Mouse (Mus musculus) MEL (cell line): ENCODE measurements around the gene Gm48551. TPM values are rescaled to one million over a fixed set of nuclear protein-coding genes. Genes with fewer than 3 reads are reported as not detected.

ENCODE experiments used
- DNase-seq: peaks from one replicate; pipeline ENCODE4 v3.0.0; 2011; ENCODE audit warnings: low read depth, low spot score
- H3K27ac ChIP-seq: 2 replicates; pipeline ENCODE4 v1.5.1; 2012; ENCODE audit warnings: low read depth, mild to moderate bottlenecking, control low read depth, low read length, moderate library complexity; ENCODE audit not compliant: control insufficient read depth
- H3K27me3 ChIP-seq, 2 experiments: fragments of 150-350 bp in 1 of 2; sonication (generic) in 1 of 2; 2 replicates each; pipeline ENCODE4 v1.6.1; 2012; ENCODE audit warnings: low read length in 2 of 2, mild to moderate bottlenecking in 2 of 2, improper control_type of control experiment in 1 of 2, moderate library complexity in 1 of 2; ENCODE audit not compliant: insufficient read depth in 2 of 2, control insufficient read depth in 1 of 2
- H3K36me3 ChIP-seq, 2 experiments: 2 replicates each; pipeline ENCODE4 v1.6.1; 2012 to 2014; ENCODE audit warnings: low read length in 2 of 2, improper control_type of control experiment in 1 of 2, inconsistent platforms in 1 of 2, mild to moderate bottlenecking in 1 of 2; ENCODE audit not compliant: insufficient read depth in 2 of 2, control insufficient read depth in 1 of 2
- H3K4me1 ChIP-seq, 2 experiments: fragments of 150-350 bp in 1 of 2; sonication (generic) in 1 of 2; 2 replicates each; pipeline ENCODE4 v1.6.1; 2012; ENCODE audit warnings: low read length in 2 of 2, improper control_type of control experiment in 1 of 2, mild to moderate bottlenecking in 1 of 2; ENCODE audit not compliant: insufficient read depth in 2 of 2, control insufficient read depth in 1 of 2
- H3K4me3 ChIP-seq, 2 experiments: fragments of 150-350 bp in 1 of 2; sonication (generic) in 1 of 2; 2 replicates each; pipeline ENCODE4 v1.5.1; 2012; ENCODE audit warnings: low read depth in 2 of 2, low read length in 2 of 2, mild to moderate bottlenecking in 2 of 2, moderate library complexity in 2 of 2, control low read depth in 1 of 2, improper control_type of control experiment in 1 of 2; ENCODE audit not compliant: control insufficient read depth in 1 of 2, insufficient read depth in 1 of 2
- H3K79me2 ChIP-seq: 2 replicates; pipeline ENCODE4 v1.6.1; 2012; ENCODE audit warnings: mild to moderate bottlenecking, low read length, moderate library complexity; ENCODE audit not compliant: control insufficient read depth, poor library complexity, insufficient read depth
- H3K9ac ChIP-seq: 2 replicates; pipeline ENCODE4 v1.6.1; 2012; ENCODE audit warnings: low read depth, mild to moderate bottlenecking, control low read depth, low read length, moderate library complexity; ENCODE audit not compliant: control insufficient read depth, poor library complexity, severe bottlenecking
- H3K9me3 ChIP-seq: fragments of 150-350 bp; sonication (generic); replicated peaks from 2 replicates; pipeline ENCODE4 v1.6.1; 2012; ENCODE audit warnings: mild to moderate bottlenecking, low read length, improper control_type of control experiment, moderate library complexity; ENCODE audit not compliant: insufficient read depth
- CHD1 ChIP-seq: IDR thresholded peaks from 2 replicates; pipeline ENCODE4 v1.6.1; 2012; ENCODE audit warnings: low read depth, mild to moderate bottlenecking, inconsistent platforms, low read length, improper control_type of control experiment
- CHD2 ChIP-seq: IDR thresholded peaks from 2 replicates; pipeline ENCODE4 v1.6.1; 2011; ENCODE audit warnings: low read length, improper control_type of control experiment
- CTCF ChIP-seq, 3 experiments: IDR thresholded peaks in 2 of 3; conservative IDR thresholded peaks in 1 of 3; 2 replicates each; pipeline ENCODE4 v1.5.1; 2011 to 2012; ENCODE audit warnings: low read length in 3 of 3, low read depth in 2 of 3, mild to moderate bottlenecking in 2 of 3, improper control_type of control experiment in 1 of 3, inconsistent platforms in 1 of 3, mixed read lengths in 1 of 3, moderate library complexity in 1 of 3; ENCODE audit not compliant: control insufficient read depth in 1 of 3, insufficient read depth in 1 of 3, poor library complexity in 1 of 3, severe bottlenecking in 1 of 3
- ELF1 ChIP-seq: IDR thresholded peaks from 2 replicates; pipeline ENCODE4 v1.6.1; 2014; ENCODE audit warnings: low read depth, mild to moderate bottlenecking, inconsistent platforms, low read length, improper control_type of control experiment, moderate library complexity
- EP300 ChIP-seq, 2 experiments: IDR thresholded peaks; 2 replicates each; pipeline ENCODE4 v1.6.1; 2011; ENCODE audit warnings: improper control_type of control experiment in 2 of 2, low read length in 2 of 2, low read depth in 1 of 2, mild to moderate bottlenecking in 1 of 2
- GABPA ChIP-seq: IDR thresholded peaks from 2 replicates; pipeline ENCODE4 v1.6.1; 2012; ENCODE audit warnings: low read depth, mild to moderate bottlenecking, inconsistent platforms, low read length, improper control_type of control experiment, moderate library complexity
- GATA1 ChIP-seq: IDR thresholded peaks from 2 replicates; pipeline ENCODE4 v1.6.1; 2011; ENCODE audit warnings: low read depth, low read length, improper control_type of control experiment
- HCFC1 ChIP-seq: IDR thresholded peaks from 2 replicates; pipeline ENCODE4 v1.6.1; 2012; ENCODE audit warnings: low read depth, mild to moderate bottlenecking, inconsistent platforms, low read length, improper control_type of control experiment, moderate library complexity
- JUND ChIP-seq: IDR thresholded peaks from 2 replicates; pipeline ENCODE4 v1.6.1; 2011; ENCODE audit warnings: low read depth, mild to moderate bottlenecking, improper control_type of control experiment, low read length
- KAT2A ChIP-seq: conservative IDR thresholded peaks from 2 replicates; pipeline ENCODE4 v1.6.1; 2012; ENCODE audit warnings: low read depth, low read length, improper control_type of control experiment, inconsistent platforms
- MAFK ChIP-seq: IDR thresholded peaks from 2 replicates; pipeline ENCODE4 v1.6.1; 2011; ENCODE audit warnings: low read depth, mild to moderate bottlenecking, low read length, improper control_type of control experiment, borderline replicate concordance
- MAX ChIP-seq: IDR thresholded peaks from 2 replicates; pipeline ENCODE4 v1.6.1; 2011; ENCODE audit warnings: low read length, improper control_type of control experiment
- MAZ ChIP-seq: IDR thresholded peaks from 2 replicates; pipeline ENCODE4 v1.6.1; 2012; ENCODE audit warnings: low read depth, mild to moderate bottlenecking, inconsistent platforms, low read length, improper control_type of control experiment
- MEF2A ChIP-seq: IDR thresholded peaks from 2 replicates; pipeline ENCODE4 v1.6.1; 2014; ENCODE audit warnings: low read depth, mild to moderate bottlenecking, inconsistent platforms, low read length, improper control_type of control experiment; ENCODE audit not compliant: poor library complexity, insufficient replicate concordance, severe bottlenecking; ENCODE audit errors: extremely low read depth
- MXI1 ChIP-seq: IDR thresholded peaks from 2 replicates; pipeline ENCODE4 v1.6.1; 2011; ENCODE audit warnings: mild to moderate bottlenecking, low read depth, low read length, improper control_type of control experiment
- MYB ChIP-seq: IDR thresholded peaks from 2 replicates; pipeline ENCODE4 v1.6.1; 2011; ENCODE audit warnings: mild to moderate bottlenecking, low read depth, low read length, improper control_type of control experiment
- MYC ChIP-seq: IDR thresholded peaks from 2 replicates; pipeline ENCODE4 v1.6.1; 2011; ENCODE audit warnings: low read depth, mild to moderate bottlenecking, low read length, improper control_type of control experiment, moderate library complexity
- NELFE ChIP-seq: IDR thresholded peaks from 2 replicates; pipeline ENCODE4 v1.6.1; 2011; ENCODE audit warnings: low read depth, low read length, improper control_type of control experiment
- NRF1 ChIP-seq: IDR thresholded peaks from 2 replicates; pipeline ENCODE4 v1.6.1; 2014; ENCODE audit warnings: low read depth, mild to moderate bottlenecking, inconsistent platforms, low read length, improper control_type of control experiment, moderate library complexity; ENCODE audit not compliant: poor library complexity, insufficient read depth, severe bottlenecking
- POLR2A ChIP-seq, 2 experiments: IDR thresholded peaks; 2 replicates each; pipeline ENCODE4 v1.6.1; 2011 to 2012; ENCODE audit warnings: low read length in 2 of 2, mild to moderate bottlenecking in 2 of 2, control low read depth in 1 of 2, improper control_type of control experiment in 1 of 2, low read depth in 1 of 2, moderate library complexity in 1 of 2; ENCODE audit not compliant: control insufficient read depth in 1 of 2, insufficient read depth in 1 of 2, poor library complexity in 1 of 2
- POLR2AphosphoS2 ChIP-seq: IDR thresholded peaks from 2 replicates; pipeline ENCODE4 v1.6.1; 2011; ENCODE audit warnings: low read length, improper control_type of control experiment
- POLR2AphosphoS5 ChIP-seq: IDR thresholded peaks from 2 replicates; pipeline ENCODE4 v1.6.1; 2012; ENCODE audit warnings: low read depth, borderline replicate concordance, mild to moderate bottlenecking, inconsistent platforms, low read length, moderate library complexity, mixed read lengths
- RAD21 ChIP-seq: IDR thresholded peaks from 2 replicates; pipeline ENCODE4 v1.6.1; 2011; ENCODE audit warnings: mild to moderate bottlenecking, low read depth, low read length, improper control_type of control experiment
- RCOR1 ChIP-seq: IDR thresholded peaks from 2 replicates; pipeline ENCODE4 v1.6.1; 2012; ENCODE audit warnings: low read depth, mild to moderate bottlenecking, inconsistent platforms, low read length, improper control_type of control experiment
- SIN3A ChIP-seq: IDR thresholded peaks from 2 replicates; pipeline ENCODE4 v1.6.1; 2012; ENCODE audit warnings: low read length, improper control_type of control experiment, inconsistent platforms
- SMC3 ChIP-seq: IDR thresholded peaks from 2 replicates; pipeline ENCODE4 v1.6.1; 2011; ENCODE audit warnings: low read depth, low read length, improper control_type of control experiment
- TAL1 ChIP-seq: IDR thresholded peaks from 2 replicates; pipeline ENCODE4 v1.6.1; 2012; ENCODE audit warnings: mild to moderate bottlenecking, inconsistent platforms, low read length, moderate library complexity, mixed read lengths
- TBP ChIP-seq: IDR thresholded peaks from 2 replicates; pipeline ENCODE4 v1.8.0; 2011; ENCODE audit warnings: low read depth, low read length, improper control_type of control experiment
- TCF12 ChIP-seq: IDR thresholded peaks from 2 replicates; pipeline ENCODE4 v1.6.1; 2014; ENCODE audit warnings: low read depth, mild to moderate bottlenecking, inconsistent platforms, low read length, improper control_type of control experiment, moderate library complexity
- UBTF ChIP-seq: IDR thresholded peaks from 2 replicates; pipeline ENCODE4 v1.6.1; 2012; ENCODE audit warnings: low read depth, mild to moderate bottlenecking, inconsistent platforms, low read length, improper control_type of control experiment, moderate library complexity, borderline replicate concordance; ENCODE audit not compliant: insufficient read depth
- USF1 ChIP-seq: IDR thresholded peaks from 2 replicates; pipeline ENCODE4 v1.6.1; 2014; ENCODE audit warnings: low read depth, mild to moderate bottlenecking, inconsistent platforms, low read length, improper control_type of control experiment, moderate library complexity
- USF2 ChIP-seq, 2 experiments: IDR thresholded peaks; 2 replicates each; pipeline ENCODE4 v1.6.1; 2011 to 2012; ENCODE audit warnings: improper control_type of control experiment in 2 of 2, low read length in 2 of 2, borderline replicate concordance in 1 of 2, inconsistent platforms in 1 of 2, low read depth in 1 of 2, mild to moderate bottlenecking in 1 of 2; ENCODE audit not compliant: insufficient read depth in 1 of 2
- ZC3H11A ChIP-seq: IDR thresholded peaks from 2 replicates; pipeline ENCODE4 v1.6.1; 2012; ENCODE audit warnings: low read depth, mild to moderate bottlenecking, inconsistent platforms, low read length, improper control_type of control experiment
- ZKSCAN1 ChIP-seq: IDR thresholded peaks from 2 replicates; pipeline ENCODE4 v1.6.1; 2012; ENCODE audit warnings: low read depth, mild to moderate bottlenecking, inconsistent platforms, low read length, improper control_type of control experiment, moderate library complexity
- ZMIZ1 ChIP-seq: IDR thresholded peaks from 2 replicates; pipeline ENCODE4 v1.6.1; 2012; ENCODE audit warnings: low read depth, mild to moderate bottlenecking, inconsistent platforms, low read length, improper control_type of control experiment, moderate library complexity
- ZNF384 ChIP-seq: IDR thresholded peaks from 2 replicates; pipeline ENCODE4 v1.6.1; 2012; ENCODE audit warnings: low read depth, mild to moderate bottlenecking, inconsistent platforms, low read length, improper control_type of control experiment
- polyA plus RNA-seq, 2 experiments: library from polyadenylated mRNA; stranded (reverse) in 1 of 2; unstranded in 1 of 2; fragments of >175 nt in 1 of 2; fragments of >200 nt in 1 of 2; gene quantifications; 2 replicates each; pipeline versions ENCODE4 v1.2.1 to v1.2.4; 2012; ENCODE audit warnings: low replicate concordance in 2 of 2, low read depth in 1 of 2; ENCODE audit not compliant: insufficient read length in 2 of 2, insufficient read depth in 1 of 2, missing spikeins in 1 of 2
- total RNA-seq: library from RNA; depleted of rRNA; stranded (reverse); fragments of 300-350 nt; gene quantifications from 2 replicates; pipeline ENCODE4 v1.2.3, GENCODE M21; 2012

The Gm48551 gene
- total and polyA plus RNA-seq, 3 experiments, result 0.62 to 2.6 TPM; not detected in 1

DNA sequence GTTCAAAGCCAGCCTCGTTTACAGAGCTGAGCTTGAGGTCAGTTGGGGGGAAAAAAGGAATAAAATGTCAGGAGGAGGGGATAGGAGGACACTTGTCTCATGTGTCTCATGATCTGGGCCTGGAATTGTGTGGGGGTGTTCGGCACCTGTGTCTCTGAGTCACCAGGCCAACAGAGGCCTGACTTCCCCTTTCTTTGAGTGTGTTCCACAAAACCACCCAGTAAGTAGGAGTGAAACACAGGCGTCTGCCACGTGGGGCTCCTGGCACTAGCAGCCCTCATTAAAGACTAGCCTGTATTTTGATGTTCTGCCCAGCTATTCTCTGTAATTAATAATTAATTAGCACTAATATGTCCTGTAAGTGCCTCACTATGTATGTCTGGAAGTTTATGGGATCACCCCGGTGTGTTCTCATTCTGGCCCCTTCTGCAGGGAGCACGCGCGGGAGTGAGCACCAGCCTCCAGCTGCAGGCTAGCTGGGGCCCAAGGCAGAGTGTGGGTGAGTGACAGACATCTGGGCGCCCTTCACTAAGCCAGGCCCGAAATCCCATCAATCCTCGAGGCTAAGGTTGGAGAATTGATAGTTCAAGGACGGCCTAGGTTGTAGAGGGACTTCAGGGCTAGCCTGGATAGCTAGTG lies 27.8 kb upstream of the Gm48551 start:
- Histone ChIP-seq H3K36me3 (peaks cover 0 to 21% of the 10 kb centered on the region in 2 experiments; a peak in 3 of 4 replicates), H3K27ac (peak overlapping the region; percentile 96), H3K4me1 (peaks cover 3 to 29% of the 10 kb centered on the region in 2 experiments; a peak in 3 of 4 replicates), H3K4me3 (peak overlapping the region; percentile 62 to 68), H3K9ac (peak overlapping the region; percentile 84), H3K79me2 (peaks cover 27% of the 10 kb centered on the region), H3K27me3 (no peaks in the 10 kb centered on the region), H3K9me3 (no peaks in the 10 kb centered on the region)
- peak; percentile 94 for DNase-seq
- no peak for TF ChIP-seq MAFK
- peak; percentile 98 for TF ChIP-seq MAX
- TF ChIP-seq RAD21, result no peak
- TF ChIP-seq MXI1, result peak; percentile 98
- TF ChIP-seq JUND, result 0 out of 2 replicates have a peak, but pooled peaks have one; percentile 21
- peak; percentile 14; the same call in 1 of the 2 replicates for TF ChIP-seq ZMIZ1
- no peak; a peak in 1 of 4 replicates for TF ChIP-seq USF2 (IDR thresholded peaks at IDR 0.05; ENCODE audit: borderline replicate concordance in 1 of 2, insufficient read depth in 1 of 2, low read depth in 1 of 2, low read length in 2 of 2)
- peak; percentile 99 for TF ChIP-seq MYC
- peak; percentile 54 to 81; a peak in 3 of 4 replicates for TF ChIP-seq POLR2A (IDR thresholded peaks at IDR 0.05; ENCODE audit: control insufficient read depth in 1 of 2, insufficient read depth in 1 of 2, low read depth in 1 of 2, low read length in 2 of 2, poor library complexity in 1 of 2)
- TF ChIP-seq MEF2A, result no peak
- TF ChIP-seq ELF1, result 0 out of 2 replicates have a peak, but pooled peaks have one; percentile 26
- peak; percentile 93 for TF ChIP-seq SIN3A
- peak; percentile 59 for TF ChIP-seq TCF12
- TF ChIP-seq UBTF, result 0 out of 2 replicates have a peak, but pooled peaks have one; percentile 47
- TF ChIP-seq POLR2AphosphoS5, result no peak; the same call in 1 of the 2 replicates
- peak; percentile 44 for TF ChIP-seq NELFE
- peak; percentile 89 for TF ChIP-seq TBP
- TF ChIP-seq POLR2AphosphoS2, result peak; percentile 28; the same call in 1 of the 2 replicates
- TF ChIP-seq CHD1, result no peak
- TF ChIP-seq KAT2A, result no peak
- no peak for TF ChIP-seq ZKSCAN1
- no peak for TF ChIP-seq MYB
- TF ChIP-seq ZC3H11A, result no peak
- TF ChIP-seq GATA1, result no peak
- peak; percentile 54 for TF ChIP-seq HCFC1
- no peak for TF ChIP-seq CTCF (IDR thresholded peaks at IDR 0.05 in 2 of 3, conservative IDR thresholded peaks at IDR 0.05 in 1 of 3; ENCODE audit: control insufficient read depth in 1 of 3, insufficient read depth in 1 of 3, low read depth in 2 of 3, low read length in 3 of 3, poor library complexity in 1 of 3, severe bottlenecking in 1 of 3)
- TF ChIP-seq EP300 (IDR thresholded peaks at IDR 0.05; ENCODE audit: low read depth in 1 of 2, low read length in 2 of 2), result peak; percentile 55; a peak in 3 of 4 replicates
- peak; percentile 77 for TF ChIP-seq USF1
- TF ChIP-seq TAL1, result no peak
- TF ChIP-seq CHD2, result no peak
- TF ChIP-seq SMC3, result no peak
- peak; percentile 41; the same call in 1 of the 2 replicates for TF ChIP-seq NRF1
- no peak for TF ChIP-seq ZNF384
- TF ChIP-seq GABPA, result no peak
- peak; percentile 36; the same call in 1 of the 2 replicates for TF ChIP-seq MAZ
- 0 out of 2 replicates have a peak, but pooled peaks have one; percentile 19 for TF ChIP-seq RCOR1
